Mouse (Mus musculus) heart, embryonic 12.5 days (tissue): ENCODE data around the gene Dlat. TPM values are rescaled to one million over a fixed set of nuclear protein-coding genes. Genes with fewer than 3 reads are reported as not detected.

Experiments
- ATAC-seq: fragments of 200-750 bp; cut with Nextera tagmentation; 2 replicates; pipeline ENCODE4 v1.8.0; 2017; ENCODE audit warnings: moderate TSS enrichment, moderate library complexity; ENCODE audit not compliant: insufficient number of reproducible peaks, low FRiP score
- H3K27ac ChIP-seq: fragments of 300-500 bp; sonication (generic); 2 replicates; pipeline ENCODE4 v1.5.1; 2016; ENCODE audit warnings: mild to moderate bottlenecking, moderate library complexity; ENCODE audit not compliant: poor library complexity, severe bottlenecking
- H3K27me3 ChIP-seq: fragments of 300-500 bp; sonication (generic); replicated peaks from 2 replicates; pipeline ENCODE4 v1.6.1; 2016; ENCODE audit warnings: mild to moderate bottlenecking, moderate library complexity
- H3K36me3 ChIP-seq: fragments of 300-500 bp; sonication (generic); 2 replicates; pipeline ENCODE4 v1.6.1; 2016; ENCODE audit warnings: mild to moderate bottlenecking, moderate library complexity
- H3K4me1 ChIP-seq: fragments of 300-500 bp; sonication (generic); replicated peaks from 2 replicates; pipeline ENCODE4 v1.6.1; 2016; ENCODE audit warnings: mild to moderate bottlenecking
- H3K4me2 ChIP-seq: fragments of 300-500 bp; sonication (generic); 2 replicates; pipeline ENCODE4 v1.6.1; 2016; ENCODE audit warnings: mild to moderate bottlenecking, moderate library complexity
- H3K4me3 ChIP-seq: fragments of 300-500 bp; sonication (generic); 2 replicates; pipeline ENCODE4 v1.5.1; 2016; ENCODE audit warnings: mild to moderate bottlenecking
- H3K9ac ChIP-seq: fragments of 300-500 bp; sonication (generic); 2 replicates; pipeline ENCODE4 v1.6.1; 2016; ENCODE audit warnings: mild to moderate bottlenecking, moderate library complexity
- H3K9me3 ChIP-seq: fragments of 300-500 bp; sonication (generic); replicated peaks from 2 replicates; pipeline ENCODE4 v1.6.1; 2016; ENCODE audit warnings: mild to moderate bottlenecking, moderate library complexity
- WGBS: fragments of 180-500 bp; shearing (Covaris S2); methylation state at CpG from one replicate; pipeline ENCODE4 v1.1.7; 2016; 5-methylcytosine and 5-hydroxymethylcytosine counted together
- polyA plus RNA-seq: library from polyadenylated mRNA; unstranded; fragments of >200 nt; fragmentation: Nextera tagmentation; extraction: Ambion mirVana; gene quantifications from 2 replicates; pipeline ENCODE4 v1.2.1, GENCODE M21; 2016

Gene Dlat
- polyA plus RNA-seq, 1 experiment from 2014 or later: 138 TPM

DNA sequence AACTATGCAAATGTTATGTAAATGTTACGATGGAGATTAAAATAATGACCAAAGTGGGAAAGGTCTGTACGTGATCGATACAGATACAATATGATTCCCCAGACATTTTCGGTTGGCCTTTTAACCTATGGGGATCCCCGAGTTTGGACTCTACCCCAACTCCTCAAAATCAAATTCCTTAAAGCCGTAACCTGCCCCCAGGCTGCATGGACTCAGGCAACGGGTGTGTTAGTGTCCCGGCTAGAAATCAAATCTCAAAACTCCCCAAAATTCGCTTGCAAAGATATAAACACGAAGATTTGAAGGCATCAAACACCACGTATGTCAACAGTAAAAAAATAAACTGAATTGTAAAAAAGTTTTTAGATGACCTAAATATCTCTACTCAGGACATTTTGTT is 43.4 kb downstream of the Dlat start:
- WGBS: 38% methylated on average over 11 of the region's 11 CpGs
- no peaks in the 10 kb centered on the region for H3K27me3 ChIP-seq
- peak overlapping the region; percentile 91 for H3K9ac ChIP-seq
- H3K27ac ChIP-seq: peak overlapping the region; percentile 92; the same call in 1 of the 2 replicates
- no peak for ATAC-seq
- no peaks in the 10 kb centered on the region for H3K9me3 ChIP-seq
- H3K4me2 ChIP-seq: peak overlapping the region; percentile 82
- H3K4me1 ChIP-seq: peaks cover 8% of the 10 kb centered on the region
- peak overlapping the region; percentile 85 for H3K4me3 ChIP-seq
- peaks cover 37% of the 10 kb centered on the region for H3K36me3 ChIP-seq

DNA sequence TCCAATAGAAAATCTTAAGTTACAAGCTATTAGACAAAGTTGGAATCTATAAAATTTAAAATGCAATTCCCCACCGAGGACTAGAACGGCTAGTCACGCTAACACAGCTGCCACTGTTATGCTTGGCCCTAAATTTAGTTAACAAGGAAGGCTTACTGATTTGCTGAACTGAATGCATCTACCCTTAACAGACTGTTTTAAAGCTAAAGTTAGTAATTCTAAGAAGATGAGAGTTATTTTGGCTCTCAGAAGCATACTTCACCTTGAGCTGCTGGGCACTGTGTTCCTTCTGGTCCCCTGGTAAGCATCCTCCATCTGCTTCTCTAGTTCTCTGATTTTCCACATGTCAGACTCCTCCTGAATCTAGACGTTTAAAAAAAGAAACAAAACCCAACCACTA is 47.5 kb downstream of the Dlat start:
- no peak overlapping the region for H3K9ac ChIP-seq
- peaks cover 71% of the 10 kb centered on the region for H3K36me3 ChIP-seq
- ATAC-seq: no peak
- peaks cover 8% of the 10 kb centered on the region for H3K4me1 ChIP-seq
- no peak overlapping the region for H3K27ac ChIP-seq
- 89% methylated on average over 4 of the region's 4 CpGs for WGBS
- no peak overlapping the region for H3K4me2 ChIP-seq
- H3K4me3 ChIP-seq: no peak overlapping the region
- H3K9me3 ChIP-seq: no peaks in the 10 kb centered on the region
- H3K27me3 ChIP-seq: no peaks in the 10 kb centered on the region

DNA sequence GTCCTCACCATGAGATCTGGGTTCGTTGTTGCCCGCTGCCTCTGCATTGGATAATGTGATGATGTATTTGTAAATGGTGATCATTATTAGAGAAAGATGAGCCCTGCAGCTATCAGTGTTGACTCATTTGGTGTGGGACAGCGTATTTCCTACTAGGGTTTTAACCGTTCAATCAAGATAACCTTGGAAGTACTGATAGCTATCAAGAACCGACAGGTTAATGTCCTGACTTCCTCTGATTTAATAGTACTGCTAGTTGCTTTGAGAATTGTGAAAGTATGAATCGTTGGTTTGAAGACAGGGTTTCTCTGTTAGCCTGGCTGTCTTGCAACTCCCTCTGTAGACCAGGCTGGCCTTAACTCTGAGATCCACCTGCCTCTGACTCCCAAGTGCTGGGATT is 55.2 kb downstream of the Dlat start:
- H3K4me1 ChIP-seq: peaks cover 37% of the 10 kb centered on the region
- peak overlapping the region; percentile 91 for H3K9ac ChIP-seq
- H3K27ac ChIP-seq: peak overlapping the region; percentile 91
- H3K27me3 ChIP-seq: no peaks in the 10 kb centered on the region
- no peaks in the 10 kb centered on the region for H3K9me3 ChIP-seq
- H3K36me3 ChIP-seq: peaks cover 47% of the 10 kb centered on the region
- 4% methylated on average over 6 of the region's 6 CpGs for WGBS
- H3K4me3 ChIP-seq: peak overlapping the region; percentile 91
- peak; percentile 8 for ATAC-seq
- peak overlapping the region; percentile 76 for H3K4me2 ChIP-seq

DNA sequence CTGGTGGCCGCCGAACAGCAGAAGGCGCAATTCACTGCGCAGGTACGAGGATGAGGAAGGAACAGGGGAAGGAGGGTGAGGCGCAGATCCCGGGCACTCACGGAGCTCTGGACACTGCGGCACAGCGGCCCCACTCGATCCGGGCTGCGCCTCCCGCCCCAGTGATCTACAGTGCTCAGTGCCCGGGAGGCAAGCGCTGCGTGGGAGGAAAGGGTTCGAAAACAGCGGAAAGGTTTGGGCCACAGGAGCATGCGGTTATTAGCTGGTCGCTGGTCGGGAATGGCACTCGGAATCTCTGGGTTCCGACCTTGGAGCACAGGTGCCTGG is 55.6 kb downstream of the Dlat start:
- Histone ChIP-seq H3K27me3 (no peaks in the 10 kb centered on the region), H3K36me3 (peaks cover 48% of the 10 kb centered on the region), H3K4me3 (peak overlapping the region; percentile 91), H3K9me3 (no peaks in the 10 kb centered on the region), H3K9ac (peak overlapping the region; percentile 91), H3K4me2 (peak overlapping the region; percentile 76), H3K4me1 (peaks cover 37% of the 10 kb centered on the region), H3K27ac (peak overlapping the region; percentile 91)
- 0% methylated on average over 24 of the region's 24 CpGs for WGBS
- ATAC-seq: peak; percentile 87

DNA sequence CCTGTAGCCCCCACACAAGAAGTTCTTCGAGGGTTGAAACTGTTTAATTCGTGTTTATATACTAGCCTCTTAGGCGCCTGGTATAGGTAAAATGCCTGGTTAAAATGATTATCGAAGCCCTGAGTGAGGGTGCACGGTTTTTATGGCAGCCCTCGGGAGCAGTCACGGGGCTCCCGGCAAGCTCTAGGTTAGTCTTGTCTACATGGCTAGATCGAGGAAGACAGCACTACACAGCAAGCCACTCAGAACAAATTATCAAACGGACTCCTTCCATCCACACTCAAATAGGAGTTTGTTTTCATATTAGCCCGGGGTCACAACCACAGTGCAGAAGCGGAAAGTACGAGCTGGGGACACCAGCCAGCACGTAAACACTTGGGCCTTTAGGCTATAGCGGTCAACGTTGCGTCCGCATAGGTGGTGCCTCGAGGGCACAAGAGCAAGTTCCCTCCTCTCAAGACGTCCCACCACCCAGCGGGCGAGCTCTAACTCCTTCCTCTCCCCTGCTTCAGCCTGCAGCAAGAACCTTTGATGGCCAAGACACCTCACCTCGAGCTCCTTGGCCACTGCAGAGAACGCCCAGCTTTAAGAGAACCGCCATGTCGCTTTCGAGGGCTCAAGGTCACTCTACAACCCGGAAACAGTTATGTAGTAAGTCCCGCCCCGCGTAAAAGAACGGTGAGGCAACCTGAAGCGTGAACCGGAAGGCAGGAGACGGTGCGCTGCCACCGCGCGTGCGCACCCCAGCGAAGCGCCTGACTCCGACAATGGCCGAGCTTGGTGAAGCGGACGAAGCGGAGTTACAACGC is 56.2 kb downstream of the Dlat start, which contains the start of the genes Sdhd and Timm8b:
TSS of gene Sdhd (minus strand) at position 624 of the 809 bp plus-strand sequence.
TSS of gene Timm8b (plus strand) at position 722 of the 809 bp plus-strand sequence.
- H3K27me3 ChIP-seq: no peaks in the 10 kb centered on the region
- H3K4me3 ChIP-seq: peak within 1 kb of the TSS; percentile 91
- peak; percentile 97 for ATAC-seq
- H3K36me3 ChIP-seq: peaks cover 49% of the 10 kb centered on the region
- H3K4me1 ChIP-seq: peaks cover 37% of the 10 kb centered on the region
- H3K9me3 ChIP-seq: no peaks in the 10 kb centered on the region
- under 1% methylated on average over 48 of the region's 48 CpGs for WGBS
- peak within 1 kb of the TSS; percentile 91 for H3K9ac ChIP-seq
- peak within 1 kb of the TSS; percentile 91 for H3K27ac ChIP-seq
- H3K4me2 ChIP-seq: peak within 1 kb of the TSS; percentile 76

DNA sequence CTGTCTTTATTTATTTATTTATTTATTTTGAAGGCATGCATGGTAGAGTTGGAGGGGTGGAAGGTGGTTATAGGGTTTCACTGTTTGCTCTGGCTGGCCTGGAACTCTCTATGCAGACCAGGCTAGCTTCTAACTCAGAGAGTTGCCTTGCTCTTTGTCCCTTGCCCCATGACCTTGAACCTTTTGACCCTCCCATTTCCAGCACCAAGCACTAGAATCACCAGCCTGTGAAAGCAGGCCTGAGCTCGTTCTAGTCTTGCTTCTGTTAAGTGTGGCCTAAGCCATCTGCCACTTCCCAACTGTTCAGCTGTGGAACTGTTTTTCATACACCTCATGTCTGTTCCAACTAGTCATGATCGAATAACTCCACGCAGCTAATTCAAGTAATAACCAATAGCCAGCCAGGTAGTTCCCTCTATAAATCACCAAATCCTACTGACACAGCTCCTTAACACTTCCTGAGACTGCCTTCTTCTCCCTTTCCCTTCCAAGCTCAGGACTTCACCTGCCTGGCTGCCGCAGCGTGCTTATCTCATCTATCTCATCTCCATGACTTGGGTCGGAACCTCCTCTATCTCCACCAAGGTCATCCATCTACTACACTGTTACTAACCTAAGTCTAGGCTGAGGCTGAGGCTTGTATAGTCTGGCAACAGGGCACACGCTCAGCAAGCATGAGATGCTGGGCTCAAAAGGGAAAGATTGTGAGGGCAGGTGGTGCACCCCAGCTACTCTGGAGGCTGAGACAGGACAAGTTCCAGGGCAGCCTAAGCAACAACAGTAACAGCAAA is 57.3 kb downstream of the Dlat start:
- H3K4me2 ChIP-seq: peak overlapping the region; percentile 76
- H3K4me3 ChIP-seq: peak overlapping the region; percentile 91
- no peak for ATAC-seq
- H3K36me3 ChIP-seq: peaks cover 50% of the 10 kb centered on the region
- H3K27me3 ChIP-seq: no peaks in the 10 kb centered on the region
- no peaks in the 10 kb centered on the region for H3K9me3 ChIP-seq
- H3K4me1 ChIP-seq: peaks cover 37% of the 10 kb centered on the region
- peak overlapping the region; percentile 91 for H3K9ac ChIP-seq
- H3K27ac ChIP-seq: 0 out of 2 replicates have a peak overlapping the region, but pooled peaks have one; percentile 43
- 72% methylated on average over 7 of the region's 7 CpGs for WGBS

DNA sequence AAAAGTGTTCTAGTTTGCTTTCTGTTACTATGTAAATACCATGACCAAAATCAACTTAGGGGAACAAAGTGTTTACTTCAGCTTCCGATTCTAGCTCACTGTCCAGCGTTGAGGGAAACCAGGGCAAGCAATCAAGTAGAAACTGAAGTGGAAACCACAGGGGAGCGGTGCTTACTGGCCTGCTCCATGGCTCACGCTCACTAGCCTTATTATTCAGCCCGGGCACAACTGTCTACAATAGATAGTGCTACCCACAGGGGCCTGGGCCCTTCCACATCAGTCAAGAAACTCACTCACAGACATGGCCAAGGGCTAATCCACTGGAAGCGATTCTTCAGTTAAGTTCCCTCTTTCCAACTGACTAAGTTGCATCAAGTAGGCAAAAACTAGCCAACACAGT is 58.0 kb downstream of the Dlat start:
- Histone ChIP-seq H3K4me1 (peaks cover 37% of the 10 kb centered on the region), H3K27ac (peak overlapping the region; percentile 6; the same call in 1 of the 2 replicates), H3K27me3 (no peaks in the 10 kb centered on the region), H3K36me3 (peaks cover 51% of the 10 kb centered on the region), H3K9me3 (no peaks in the 10 kb centered on the region), H3K9ac (peak overlapping the region; percentile 35), H3K4me2 (peak overlapping the region; percentile 76), H3K4me3 (peak overlapping the region; percentile 91)
- ATAC-seq: no peak
- 65% methylated on average over 6 of the region's 6 CpGs for WGBS

DNA sequence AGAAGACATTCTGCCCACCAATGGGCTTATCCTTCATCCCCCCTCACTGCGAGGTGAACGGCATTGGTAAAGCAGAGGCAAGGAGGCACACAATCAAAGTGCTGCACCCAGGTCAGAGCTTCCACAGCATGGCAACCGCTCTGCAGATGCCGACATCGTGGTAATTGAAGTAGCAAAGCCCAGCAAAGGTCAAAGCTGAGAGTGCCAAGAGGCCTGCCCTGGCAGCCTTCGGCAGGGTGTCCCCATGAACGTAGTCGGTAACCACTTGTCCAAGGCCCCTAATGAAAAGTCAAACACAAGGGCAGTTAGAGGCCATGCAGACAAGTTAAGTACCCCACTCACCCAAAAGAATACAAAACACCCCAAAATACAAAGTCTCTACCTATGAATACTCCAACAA is 62.6 kb downstream of the Dlat start:
- Histone ChIP-seq H3K4me2 (no peak overlapping the region), H3K4me3 (no peak overlapping the region), H3K36me3 (peaks cover 55% of the 10 kb centered on the region), H3K4me1 (peaks cover 17% of the 10 kb centered on the region), H3K27ac (no peak overlapping the region), H3K9me3 (no peaks in the 10 kb centered on the region), H3K9ac (no peak overlapping the region), H3K27me3 (no peaks in the 10 kb centered on the region)
- WGBS: 92% methylated on average over 8 of the region's 8 CpGs
- no peak for ATAC-seq

DNA sequence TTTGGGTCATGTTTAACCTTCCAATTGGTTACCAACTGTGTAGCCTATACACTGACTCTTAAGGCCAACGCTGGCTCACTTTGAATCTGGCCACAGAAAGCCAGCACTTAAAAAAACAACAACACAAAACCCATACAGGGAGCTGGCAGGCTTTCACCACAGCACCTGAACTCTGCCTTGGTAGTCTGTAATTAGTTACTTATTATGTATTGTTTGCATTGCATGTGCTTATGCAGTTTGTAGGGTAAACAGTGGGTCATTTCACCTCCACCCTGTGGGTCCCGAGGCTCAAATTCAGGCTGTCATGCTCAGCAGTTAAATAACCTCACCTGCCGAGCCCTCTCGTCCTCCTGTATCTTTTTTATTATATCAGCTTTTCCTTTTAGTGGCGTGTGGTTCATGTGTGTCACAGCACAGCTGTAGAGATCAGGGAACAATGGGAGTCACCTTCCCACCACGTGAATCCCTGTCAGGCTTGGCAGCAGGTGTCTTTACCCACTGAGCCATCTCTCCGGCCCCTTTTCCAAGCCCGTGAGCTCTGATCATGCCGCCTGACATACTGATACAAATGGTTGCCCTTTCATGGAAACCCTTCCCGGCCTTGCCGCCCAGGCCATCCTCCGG is 64.7 kb downstream of the Dlat start:
- no peaks in the 10 kb centered on the region for H3K4me1 ChIP-seq
- peaks cover 48% of the 10 kb centered on the region for H3K36me3 ChIP-seq
- ATAC-seq: no peak
- WGBS: 74% methylated on average over 12 of the region's 12 CpGs
- H3K4me3 ChIP-seq: no peak overlapping the region
- no peaks in the 10 kb centered on the region for H3K9me3 ChIP-seq
- no peak overlapping the region for H3K27ac ChIP-seq
- H3K4me2 ChIP-seq: no peak overlapping the region
- no peaks in the 10 kb centered on the region for H3K27me3 ChIP-seq
- H3K9ac ChIP-seq: no peak overlapping the region

DNA sequence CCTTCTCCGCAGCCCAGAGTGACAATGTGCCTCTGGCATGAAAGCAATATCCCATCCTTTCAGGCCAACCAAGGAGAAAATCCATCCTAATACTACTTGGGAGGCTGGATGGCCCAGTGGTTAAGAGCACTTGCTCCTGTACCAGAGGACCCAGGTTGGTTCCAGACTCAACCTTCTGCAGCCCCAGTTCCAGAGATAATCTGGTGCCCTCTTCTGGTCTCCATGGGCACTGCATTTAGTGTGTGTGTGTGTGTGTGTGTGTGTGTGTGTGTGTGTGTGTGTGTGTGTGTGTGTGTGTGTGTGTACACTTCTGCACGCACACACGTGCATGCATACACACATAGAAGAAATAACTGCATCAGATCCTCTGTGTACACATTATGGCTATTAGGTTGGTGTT is 66.0 kb downstream of the Dlat start:
- no peak overlapping the region for H3K4me2 ChIP-seq
- no peaks in the 10 kb centered on the region for H3K4me1 ChIP-seq
- H3K4me3 ChIP-seq: no peak overlapping the region
- no peak overlapping the region for H3K9ac ChIP-seq
- peaks cover 37% of the 10 kb centered on the region for H3K36me3 ChIP-seq
- no peaks in the 10 kb centered on the region for H3K27me3 ChIP-seq
- no peak for ATAC-seq
- H3K9me3 ChIP-seq: no peaks in the 10 kb centered on the region
- no peak overlapping the region for H3K27ac ChIP-seq
- 76% methylated on average over 3 of the region's 3 CpGs for WGBS

DNA sequence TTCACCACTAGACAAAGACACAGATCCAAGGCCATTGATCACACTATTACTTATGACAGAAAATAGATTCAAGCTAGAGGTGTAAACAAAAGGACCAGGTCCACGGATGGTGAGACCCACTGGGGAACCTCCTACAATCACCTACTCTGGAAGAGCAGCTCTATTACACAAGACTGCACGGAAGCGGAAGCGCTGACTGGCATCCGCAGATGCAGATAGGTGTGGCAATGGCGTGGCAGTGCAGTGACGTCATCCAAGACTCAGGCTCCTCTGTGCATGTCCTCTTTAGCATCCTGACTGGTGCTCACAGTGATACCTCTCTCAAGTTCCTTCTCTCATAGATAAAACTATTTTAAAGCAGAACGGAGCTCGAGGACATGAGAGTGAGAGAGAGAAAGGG is 66.6 kb downstream of the Dlat start:
- H3K9me3 ChIP-seq: no peaks in the 10 kb centered on the region
- H3K4me3 ChIP-seq: no peak overlapping the region
- no peak overlapping the region for H3K9ac ChIP-seq
- H3K27me3 ChIP-seq: no peaks in the 10 kb centered on the region
- H3K27ac ChIP-seq: no peak overlapping the region
- no peak overlapping the region for H3K4me2 ChIP-seq
- WGBS: 87% methylated on average over 9 of the region's 9 CpGs
- H3K4me1 ChIP-seq: no peaks in the 10 kb centered on the region
- ATAC-seq: no peak
- peaks cover 31% of the 10 kb centered on the region for H3K36me3 ChIP-seq
